Mouse (Mus musculus): ENCODE data around the gene Bcl2l12.

Bcl2l12 gene

DNA sequence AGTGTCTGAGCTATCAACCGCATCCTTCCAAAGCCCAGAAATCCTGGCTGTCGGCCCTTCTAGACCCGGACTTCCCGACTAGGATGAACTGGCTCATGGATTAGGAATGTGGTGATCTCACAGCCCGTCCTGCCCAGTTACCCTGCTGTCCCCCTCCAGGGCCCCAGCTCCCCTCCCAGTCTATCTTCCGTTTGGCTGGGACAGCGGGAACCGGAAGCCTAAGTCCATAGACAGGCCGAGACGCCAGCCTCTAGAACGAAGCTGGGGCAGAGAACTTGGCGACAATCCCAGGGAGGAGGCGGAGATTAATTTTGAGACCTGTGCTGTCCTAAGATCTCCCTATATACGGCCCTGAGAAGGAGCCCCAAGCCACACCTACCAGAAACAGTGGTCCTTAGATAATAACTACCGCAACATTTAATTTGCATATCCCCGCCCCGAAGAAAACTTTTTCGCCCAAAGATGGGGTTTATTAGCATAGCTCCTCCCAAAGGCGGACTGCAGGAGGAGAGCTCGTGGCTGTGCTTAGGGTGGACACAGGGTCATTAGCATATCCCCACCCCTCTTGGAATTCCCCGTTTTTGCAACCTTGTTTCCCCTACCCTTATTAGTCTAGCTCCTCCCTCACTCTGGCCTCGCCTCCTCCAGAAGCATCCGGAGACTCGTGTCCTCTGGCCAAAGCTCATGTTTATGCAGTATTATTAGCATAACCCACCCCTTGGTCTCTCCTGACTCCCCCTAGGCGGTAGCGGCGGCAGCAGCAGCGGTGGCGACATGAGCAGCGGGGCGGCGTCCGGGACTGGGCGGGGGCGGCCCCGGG is 18.9 kb upstream of the Bcl2l12 start, which contains the start of gene Rras:
Gene Rras, plus strand, starts transcription at position 720 of the 820 bp plus-strand sequence.
- peak; percentile 86 for DNase-seq (ENCODE audit: low spot score in 2 of 2)

DNA sequence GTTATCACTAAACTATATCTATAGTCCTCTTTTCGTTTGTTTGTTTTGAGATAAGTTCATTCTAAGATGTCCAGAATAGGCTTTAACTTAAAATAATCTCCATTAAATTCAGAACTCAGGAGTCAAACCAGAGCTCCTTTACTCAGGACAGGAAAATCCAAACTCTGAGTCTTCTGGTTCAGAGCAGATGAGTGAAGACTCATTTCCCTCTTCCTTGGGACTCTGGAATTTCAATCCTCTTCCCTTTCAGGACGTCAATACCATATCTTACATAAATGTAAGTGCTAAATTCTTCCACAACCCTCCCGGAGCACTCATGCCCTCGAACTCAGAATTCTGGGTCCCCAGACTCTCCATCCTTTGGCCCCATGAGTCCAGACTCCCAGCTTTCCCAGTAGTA is 18.2 kb upstream of the Bcl2l12 start:
- DNase-seq (ENCODE audit: low spot score in 2 of 2), result no peak

DNA sequence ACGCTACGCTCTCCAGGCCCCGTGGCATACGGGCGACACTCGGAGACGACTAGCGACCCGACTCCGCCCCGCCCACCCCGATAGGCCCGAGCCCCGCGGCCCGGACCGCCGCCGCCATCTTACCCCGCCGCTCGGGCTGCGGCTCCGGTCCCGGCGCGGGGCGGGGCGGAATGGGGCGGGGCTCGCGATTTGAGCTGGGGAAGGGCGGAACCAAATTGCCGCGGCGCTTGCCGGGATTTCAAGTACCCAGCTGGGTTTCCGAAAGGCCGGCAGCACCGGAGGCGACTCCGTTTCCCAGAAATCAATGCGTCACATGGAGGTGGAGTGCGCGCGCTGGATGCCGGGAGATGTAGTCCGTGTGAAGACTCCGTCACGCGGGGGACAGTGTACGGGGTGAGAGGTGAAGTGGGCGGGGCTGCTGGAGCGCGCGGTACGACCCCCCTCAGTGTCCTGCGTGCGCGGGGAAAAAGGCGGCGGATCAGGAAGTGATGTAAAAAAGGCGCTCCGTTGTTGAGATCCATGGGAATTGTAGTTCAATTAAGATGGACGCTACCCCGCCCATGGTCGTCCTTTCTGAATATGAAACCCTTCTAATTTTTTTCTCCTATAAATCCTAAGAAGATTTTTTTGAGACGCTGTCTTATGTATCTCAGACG is 17.6 kb upstream of the Bcl2l12 start, which contains the start of gene Scaf1:
Gene Scaf1, minus strand, starts transcription at position 407 of the 656 bp plus-strand sequence.
- DNase-seq (ENCODE audit: low spot score in 2 of 2), result peak; percentile 98 to 99

- no peak for DNase-seq (ENCODE audit: low spot score in 2 of 2)
Observed at GRCm38 (mm10) chr7:45015344-45015956, 16.9 kb upstream of the Bcl2l12 start.

- DNase-seq (ENCODE audit: low spot score in 2 of 2), result peak in 1 of 2 experiments; percentile 53
Observed at GRCm38 (mm10) chr7:45014096-45014451, 15.6 kb upstream of the Bcl2l12 start.

DNA sequence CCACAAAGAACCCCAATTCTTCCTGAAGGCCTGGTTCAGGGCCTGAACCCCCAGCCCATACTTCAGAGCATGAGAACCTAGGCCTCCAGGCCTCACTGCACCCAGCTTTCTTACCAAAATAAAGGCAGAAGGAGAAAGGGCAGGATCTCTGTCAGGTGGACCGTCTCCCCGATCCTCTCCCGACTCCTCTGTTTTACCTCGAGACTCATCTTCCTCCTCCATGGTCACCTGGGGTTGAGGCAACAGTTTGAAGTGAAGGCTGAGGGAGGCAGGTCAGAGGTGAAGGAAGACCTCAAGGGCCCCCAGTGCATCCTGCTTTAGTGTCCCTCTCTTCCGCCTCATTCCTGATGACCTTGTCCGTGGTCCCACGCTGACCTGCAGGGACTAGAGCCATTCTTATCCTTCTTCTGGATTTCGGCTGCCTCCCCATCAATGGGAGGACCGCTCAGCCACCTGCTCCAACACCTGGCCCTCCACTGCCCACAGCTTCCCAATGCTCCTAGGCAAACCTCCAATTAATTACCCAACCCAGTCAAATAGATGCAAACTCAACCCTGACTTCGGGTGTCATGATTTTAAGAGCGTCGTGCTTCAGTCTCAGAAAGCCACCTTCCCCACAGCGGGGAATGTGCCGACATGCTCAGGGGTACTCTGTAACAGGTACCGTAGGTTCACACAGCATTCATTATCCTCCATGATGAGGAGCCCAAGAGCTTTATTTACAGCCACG is 15.0 kb upstream of the Bcl2l12 start:
- DNase-seq (ENCODE audit: low spot score in 2 of 2), result peak in 1 of 2 experiments; percentile 58

DNA sequence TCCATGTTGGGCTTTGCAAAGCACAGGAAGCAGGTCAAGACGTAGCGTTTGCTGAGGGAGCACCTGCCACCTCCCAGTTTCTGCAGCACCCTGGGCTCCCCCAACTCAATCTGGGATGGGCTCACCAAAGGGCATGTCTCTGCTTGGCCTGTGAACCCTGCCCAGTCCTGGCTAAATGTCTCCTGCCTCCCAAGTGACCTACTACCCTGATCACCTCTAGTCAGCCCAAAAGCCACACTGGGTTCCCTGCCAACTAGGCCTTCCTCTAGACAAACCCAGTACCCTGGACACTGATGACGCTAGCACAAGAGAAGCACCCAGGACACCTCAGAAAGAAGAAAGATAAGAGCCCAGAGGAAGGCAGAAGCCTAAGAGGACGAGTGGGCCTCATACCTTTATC is 14.3 kb upstream of the Bcl2l12 start:
- DNase-seq (ENCODE audit: low spot score in 2 of 2), result peak in 1 of 2 experiments; percentile 56

GRCm38 (mm10) chr7:45012011-45012410 is 13.5 kb upstream of the Bcl2l12 start:
- DNase-seq (ENCODE audit: low spot score in 2 of 2), result peak in 1 of 2 experiments; percentile 53

GRCm38 (mm10) chr7:45008411-45008810 is 9.9 kb upstream of the Bcl2l12 start:
- DNase-seq (ENCODE audit: low spot score in 2 of 2), result peak; percentile 12 to 61

DNA sequence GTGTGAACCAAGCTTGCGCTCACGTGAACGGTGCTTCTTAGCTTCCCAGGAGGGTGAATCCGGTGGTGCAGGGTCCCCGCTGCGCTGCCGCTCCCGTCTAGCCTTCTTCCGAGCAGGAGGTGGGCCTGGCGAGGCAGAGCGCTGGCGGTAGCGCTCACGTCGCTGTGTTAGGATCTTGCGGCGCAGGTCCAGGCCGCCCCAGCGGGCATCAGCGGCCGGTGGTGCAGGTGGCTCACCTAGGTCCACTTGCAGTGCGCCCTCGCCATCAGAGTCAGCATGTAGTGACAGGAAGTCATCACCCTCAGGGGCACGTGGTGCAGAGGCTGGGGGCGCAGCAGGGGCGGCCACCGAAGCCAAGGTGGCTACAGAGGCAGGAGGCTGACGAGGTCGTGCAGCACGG is 9.3 kb upstream of the Bcl2l12 start:
- DNase-seq (ENCODE audit: low spot score in 2 of 2), result peak in 1 of 2 experiments; percentile 64

GRCm38 (mm10) chr7:45007141-45007540 is 8.6 kb upstream of the Bcl2l12 start:
- peak; percentile 13 to 64 for DNase-seq (ENCODE audit: low spot score in 2 of 2)

DNA sequence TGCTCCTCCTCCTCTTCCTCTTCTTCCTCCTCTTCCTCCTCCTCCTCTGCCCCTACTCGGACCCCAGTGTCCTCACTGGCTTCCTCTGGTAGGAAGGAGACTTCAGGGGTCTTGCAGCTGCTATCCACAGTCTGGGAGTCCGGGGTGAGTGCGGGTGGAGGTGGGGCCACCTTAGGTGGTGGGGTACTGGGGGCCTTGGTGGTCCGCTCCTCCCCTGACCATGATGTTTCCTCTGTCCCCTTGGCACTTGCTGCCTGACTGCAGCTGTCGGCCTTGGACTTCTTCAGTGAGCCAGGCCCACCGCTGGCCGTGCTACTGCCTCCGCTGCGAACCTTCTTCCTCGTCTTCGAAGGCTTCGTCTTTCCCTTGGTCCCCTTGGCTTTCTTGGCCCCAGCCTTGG is 8.0 kb upstream of the Bcl2l12 start:
- no peak for DNase-seq (ENCODE audit: low spot score in 2 of 2)

DNA sequence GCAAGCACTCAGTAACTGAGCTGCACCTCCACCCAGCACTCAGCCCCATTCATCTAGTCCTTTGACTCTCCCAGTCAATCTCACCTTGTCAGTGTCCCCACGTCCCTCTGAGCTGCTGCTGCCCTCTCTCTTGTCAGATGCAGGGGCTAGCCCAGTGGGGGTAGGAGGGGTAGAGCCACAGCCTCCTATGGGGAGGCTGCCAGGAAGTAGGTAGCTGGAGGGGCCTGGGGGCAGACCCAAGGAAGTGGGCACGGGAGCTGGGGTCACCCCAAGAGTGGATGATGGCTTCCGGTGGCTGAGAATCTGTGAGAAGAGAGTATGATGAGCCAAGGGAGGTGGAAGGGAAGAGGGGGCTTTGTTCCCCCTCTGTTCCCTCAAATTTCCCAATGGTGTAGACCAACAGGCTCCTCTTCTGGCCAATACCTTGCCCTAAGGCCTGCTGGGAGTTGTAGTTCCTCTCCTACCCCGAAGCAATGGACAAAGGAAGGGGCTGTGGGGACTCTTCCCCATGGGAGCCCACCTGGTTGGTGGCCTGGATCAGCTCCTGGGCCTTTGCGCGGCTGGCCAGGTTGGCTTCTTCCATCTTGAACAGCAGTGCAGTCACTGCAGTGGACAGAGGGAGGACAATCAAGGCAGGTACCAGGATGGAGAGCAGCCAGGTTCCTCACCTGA is 6.9 kb upstream of the Bcl2l12 start:
- no peak for DNase-seq (ENCODE audit: low spot score in 2 of 2)

- DNase-seq (ENCODE audit: low spot score in 2 of 2), result no peak
Observed at GRCm38 (mm10) chr7:45004546-45004945, 6.0 kb upstream of the Bcl2l12 start.

GRCm38 (mm10) chr7:45002440-45002839 is 3.9 kb upstream of the Bcl2l12 start:
- no peak for DNase-seq (ENCODE audit: low spot score in 2 of 2)

DNA sequence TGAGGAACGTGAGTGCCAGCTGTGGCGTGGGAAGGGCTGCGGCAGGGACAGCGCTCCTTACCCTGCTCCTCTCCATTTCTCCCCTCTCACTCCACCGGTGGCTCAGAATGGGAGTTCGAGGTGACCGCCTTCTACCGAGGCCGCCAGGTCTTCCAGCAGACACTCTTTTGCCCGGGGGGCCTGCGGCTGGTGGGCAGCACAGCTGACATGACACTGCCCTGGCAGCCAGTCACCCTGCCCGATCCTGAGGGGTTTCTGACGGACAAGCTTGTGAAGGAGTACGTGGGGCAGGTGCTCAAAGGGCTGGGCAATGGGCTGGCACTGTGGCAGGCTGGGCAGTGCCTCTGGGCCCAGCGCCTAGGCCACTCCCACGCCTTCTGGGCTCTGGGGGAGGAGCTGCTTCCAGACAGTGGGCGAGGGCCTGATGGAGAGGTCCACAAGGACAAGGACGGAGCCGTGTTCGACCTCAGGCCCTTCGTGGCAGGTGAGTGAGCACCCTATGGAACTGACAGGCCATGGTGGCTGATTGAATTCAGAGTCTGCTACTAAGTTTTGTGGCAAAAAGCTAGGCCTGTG is 2.1 kb upstream of the Bcl2l12 start:
- DNase-seq (ENCODE audit: low spot score in 2 of 2), result no peak

DNA sequence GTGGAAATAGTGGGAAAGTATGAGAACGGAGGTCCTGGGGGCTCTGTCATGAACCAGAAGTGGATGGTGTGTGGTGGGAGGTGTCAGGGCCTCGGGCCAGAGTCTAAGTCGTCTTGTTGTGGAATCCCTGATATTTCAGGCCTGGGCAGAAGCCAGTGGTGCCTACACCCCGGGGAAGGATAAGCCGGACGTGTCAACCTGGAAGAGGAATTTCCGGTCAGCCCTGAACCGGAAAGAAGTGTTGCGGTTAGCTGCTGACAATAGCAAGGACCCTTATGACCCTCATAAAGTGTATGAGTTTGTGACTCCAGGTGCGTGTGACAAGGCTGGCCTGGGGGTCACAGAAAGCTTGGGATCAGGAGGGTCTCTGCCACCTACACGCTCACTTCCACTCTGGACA is 1.2 kb upstream of the Bcl2l12 start:
- DNase-seq (ENCODE audit: low spot score in 2 of 2), result no peak

DNA sequence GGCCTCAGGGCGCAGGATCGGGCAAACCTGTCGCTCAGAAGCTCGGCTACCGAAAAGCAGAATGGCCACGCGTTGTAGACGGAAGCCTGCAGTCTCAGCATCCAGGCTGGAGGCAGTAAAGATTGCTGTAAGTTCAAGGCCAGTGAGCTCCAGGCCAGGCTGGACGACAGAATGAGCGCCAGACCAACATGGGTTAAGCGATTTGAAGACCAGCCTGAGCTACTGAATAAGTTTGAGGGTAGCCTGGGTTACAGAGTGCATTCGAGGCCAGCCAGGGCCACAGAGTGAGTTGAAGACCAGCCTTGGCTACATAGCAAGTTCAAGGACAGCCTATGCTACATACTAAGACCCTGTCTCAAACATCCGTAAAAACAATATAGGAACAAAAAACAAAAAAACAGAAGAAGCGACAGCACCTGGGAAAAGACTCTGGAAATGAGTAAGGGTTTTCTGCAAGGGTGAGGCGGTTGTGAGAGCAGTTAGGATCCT is 528 bp downstream of the Bcl2l12 start:
- no peak for DNase-seq (ENCODE audit: low spot score in 2 of 2)

DNA sequence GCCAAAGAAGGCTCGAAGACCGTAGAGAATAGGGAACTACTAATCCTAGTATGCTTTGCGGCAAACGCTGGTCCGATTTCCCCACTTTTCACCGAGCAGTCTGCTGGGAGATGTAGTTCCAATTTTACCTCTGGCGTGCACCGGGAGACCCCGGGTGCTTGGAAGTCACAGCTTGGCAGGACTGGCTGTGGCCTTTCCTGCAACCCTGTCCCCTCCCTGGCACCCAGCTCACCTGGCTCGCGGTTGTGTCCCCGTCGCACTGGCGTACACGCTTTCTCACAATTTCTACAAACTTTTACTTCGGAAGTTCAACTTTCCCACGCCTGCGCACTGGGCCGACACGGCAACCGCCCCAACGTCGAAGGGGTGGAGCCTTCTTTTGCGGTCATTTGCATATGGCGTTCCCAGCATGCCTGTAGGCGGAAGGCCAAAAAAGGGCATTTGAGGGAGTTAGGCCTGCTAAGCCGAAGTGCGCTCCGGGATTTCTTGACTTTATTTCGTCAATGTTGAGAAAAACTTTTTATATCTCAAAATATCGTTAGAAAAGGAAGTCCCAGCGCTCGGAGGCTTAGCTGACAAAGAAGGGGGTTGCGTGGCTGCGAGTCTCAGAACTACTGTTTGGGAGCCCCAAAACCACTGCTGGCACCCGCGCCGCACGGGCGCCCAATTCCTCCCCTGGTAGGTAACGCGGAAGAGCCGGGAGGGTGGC is 1.1 kb downstream of the Bcl2l12 start, which contains the start of gene Irf3:
Gene Irf3, plus strand, starts transcription at position 418 of the 709 bp plus-strand sequence.
- DNase-seq (ENCODE audit: low spot score in 2 of 2), result peak; percentile 97 to 99

- DNase-seq (ENCODE audit: low spot score in 2 of 2), result no peak
Observed at GRCm38 (mm10) chr7:44996672-44997071, 1.8 kb downstream of the Bcl2l12 start.
